Mouse (Mus musculus) thymus, adult 2 months (tissue): ENCODE results near the gene Sap30bp. TPM values are rescaled to one million over a fixed set of nuclear protein-coding genes. Genes with fewer than 3 reads are reported as not detected.

Experiments used
- DNase-seq: peaks from one replicate; pipeline ENCODE4 v3.0.0; 2021
- H3K27ac ChIP-seq: fragments of 200-500 bp; 2 replicates; pipeline ENCODE4 v1.5.1; 2012; ENCODE audit warnings: low read length, control low read depth; ENCODE audit not compliant: control insufficient read depth, insufficient read depth
- H3K27me3 ChIP-seq: fragments of 200-500 bp; 2 replicates; pipeline ENCODE4 v1.6.1; 2012; ENCODE audit warnings: mild to moderate bottlenecking, low read length, moderate library complexity, mixed read lengths; ENCODE audit not compliant: control insufficient read depth, insufficient read depth
- H3K36me3 ChIP-seq: fragments of 200-500 bp; 2 replicates; pipeline ENCODE4 v1.6.1; 2012; ENCODE audit warnings: mild to moderate bottlenecking, low read length, moderate library complexity; ENCODE audit not compliant: control insufficient read depth, insufficient read depth
- H3K4me1 ChIP-seq: fragments of 200-500 bp; replicated peaks from 2 replicates; pipeline ENCODE4 v1.6.1; 2012; ENCODE audit warnings: low read length; ENCODE audit not compliant: control insufficient read depth, insufficient read depth
- H3K4me3 ChIP-seq: fragments of 200-500 bp; 2 replicates; pipeline ENCODE4 v1.5.1; 2012; ENCODE audit warnings: mild to moderate bottlenecking, low read length, control low read depth, moderate library complexity; ENCODE audit not compliant: control insufficient read depth, insufficient read depth
- CTCF ChIP-seq: fragments of 200-500 bp; IDR thresholded peaks from 2 replicates; pipeline ENCODE4 v1.5.1; 2012; ENCODE audit warnings: mild to moderate bottlenecking, control low read depth, low read length, moderate library complexity, borderline replicate concordance; ENCODE audit not compliant: control insufficient read depth, poor library complexity, insufficient read depth; ENCODE audit errors: extremely low read depth
- POLR2A ChIP-seq: fragments of 200-500 bp; IDR thresholded peaks from 2 replicates; pipeline ENCODE4 v1.6.1; 2012; ENCODE audit warnings: mild to moderate bottlenecking, low read length, control low read depth, moderate library complexity; ENCODE audit not compliant: control insufficient read depth, poor library complexity, insufficient read depth; ENCODE audit errors: extremely low read depth
- WGBS: fragments of 180-500 bp; shearing (Covaris S2); methylation state at CpG from one replicate; pipeline ENCODE4 v1.1.7; 2018; 5-methylcytosine and 5-hydroxymethylcytosine counted together
- polyA plus RNA-seq: library from polyadenylated mRNA; depleted of rRNA; stranded (reverse); fragments of >200 nt; gene quantifications from 2 replicates; pipeline ENCODE4 v1.2.3, GENCODE M21; 2012

Sap30bp gene
- polyA plus RNA-seq, 1 experiment = 43.4 TPM

GRCm38 (mm10) chr11:115933747-115934110 is 647 bp downstream of the Sap30bp start:
- no peak for DNase-seq
- TF ChIP-seq CTCF (no peak), POLR2A (peak; percentile 9; the same call in 1 of the 2 replicates)
- under 1% methylated on average over 16 of the region's 16 CpGs for WGBS
- Histone ChIP-seq H3K4me1 (peaks cover 3% of the 10 kb centered on the region), H3K27ac (no peak overlapping the region), H3K36me3 (no peaks in the 10 kb centered on the region; the same call in none of the 2 replicates), H3K4me3 (peak overlapping the region; percentile 86), H3K27me3 (no peaks in the 10 kb centered on the region)

DNA sequence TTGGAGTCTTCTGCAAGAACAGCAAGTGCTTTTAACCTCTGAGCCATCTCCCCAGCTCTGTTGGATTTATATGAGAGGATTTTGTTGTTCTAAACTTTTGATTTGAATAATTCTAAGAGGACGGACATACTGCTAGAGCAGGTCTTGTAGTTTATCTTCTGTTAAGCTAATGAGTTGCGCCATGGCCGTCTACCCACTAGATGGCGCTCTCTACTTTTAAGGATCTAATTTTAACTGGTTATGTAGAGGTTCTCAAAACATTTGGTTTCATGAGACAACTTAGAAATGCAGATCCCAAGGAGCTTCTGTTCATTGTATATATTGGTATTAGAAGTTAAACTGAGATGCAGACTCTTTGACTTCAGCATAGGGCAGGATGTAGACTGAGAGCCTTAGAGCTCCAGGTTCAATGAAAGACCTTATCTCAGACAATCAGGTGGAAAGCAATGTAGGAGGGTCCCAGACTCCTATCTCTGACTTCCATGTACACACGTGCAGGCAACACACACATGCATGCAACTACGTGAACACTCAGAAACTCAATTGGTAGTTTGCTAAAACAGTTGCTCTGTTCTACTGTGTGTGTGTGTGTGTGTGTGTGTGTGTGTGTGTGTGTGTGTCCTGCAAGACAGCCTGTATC is 6.7 kb downstream of the Sap30bp start:
- TF ChIP-seq POLR2A = no peak
- no peak for TF ChIP-seq CTCF
- WGBS = 37% methylated on average over 6 of the region's 6 CpGs
- Histone ChIP-seq H3K27ac (no peak overlapping the region), H3K36me3 (peaks cover 11% of the 10 kb centered on the region), H3K27me3 (no peaks in the 10 kb centered on the region), H3K4me3 (no peak overlapping the region), H3K4me1 (no peaks in the 10 kb centered on the region)
- DNase-seq = peak; percentile 68

DNA sequence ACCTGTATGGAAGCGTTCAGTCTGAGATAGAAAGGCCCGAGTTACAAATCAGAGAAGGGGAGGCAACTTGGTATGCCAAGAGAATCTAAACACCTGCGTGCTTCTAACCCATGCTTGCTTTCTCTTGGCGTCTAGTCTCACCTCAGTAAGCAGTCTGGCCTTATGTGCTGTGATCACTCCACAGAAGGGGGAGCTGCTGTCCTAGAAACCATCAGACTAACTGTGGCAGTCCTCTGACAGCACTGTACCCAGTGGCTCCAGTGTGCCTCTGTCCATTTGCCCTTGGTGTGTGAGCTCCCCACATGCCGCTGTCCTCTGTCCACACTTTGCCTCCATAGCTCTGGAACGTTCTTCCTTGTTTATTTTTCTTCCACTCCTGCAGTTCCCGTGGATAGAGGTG is 8.9 kb downstream of the Sap30bp start:
- no peaks in the 10 kb centered on the region for H3K4me1 ChIP-seq
- H3K4me3 ChIP-seq = no peak overlapping the region
- no peak for DNase-seq
- TF ChIP-seq POLR2A = no peak
- no peak for TF ChIP-seq CTCF
- peaks cover 11% of the 10 kb centered on the region for H3K36me3 ChIP-seq
- H3K27me3 ChIP-seq = no peaks in the 10 kb centered on the region
- 93% methylated on average over 7 of the region's 7 CpGs for WGBS
- H3K27ac ChIP-seq = no peak overlapping the region

DNA sequence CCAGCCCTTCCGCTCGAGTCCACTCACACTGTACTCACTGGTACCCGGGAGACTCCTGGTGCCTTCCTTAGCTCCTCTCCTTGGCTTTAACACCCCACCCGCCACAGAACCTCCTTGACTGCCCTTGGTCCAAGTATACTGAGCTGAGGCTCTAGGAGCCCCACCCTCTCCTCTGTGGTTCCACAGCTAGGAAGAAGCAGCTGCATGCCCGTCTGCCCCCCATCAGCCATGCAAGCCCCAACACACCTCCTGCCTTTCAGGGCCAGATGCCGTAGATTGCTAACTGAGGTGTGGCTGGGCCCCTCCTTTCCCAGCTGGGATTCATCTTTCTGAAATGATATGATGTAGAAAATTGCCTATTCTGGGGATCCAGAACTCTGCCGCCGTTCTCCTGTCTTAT is 12.2 kb downstream of the Sap30bp start:
- Histone ChIP-seq H3K36me3 (peaks cover 7% of the 10 kb centered on the region; the same call in 1 of the 2 replicates), H3K27ac (no peak overlapping the region), H3K4me3 (no peak overlapping the region), H3K4me1 (no peaks in the 10 kb centered on the region), H3K27me3 (no peaks in the 10 kb centered on the region)
- DNase-seq = no peak
- 92% methylated on average over 8 of the region's 8 CpGs for WGBS
- no peak for TF ChIP-seq POLR2A
- no peak for TF ChIP-seq CTCF

GRCm38 (mm10) chr11:115946221-115946828 is 13.2 kb downstream of the Sap30bp start:
- 93% methylated on average over 9 of the region's 9 CpGs for WGBS
- Histone ChIP-seq H3K27ac (no peak overlapping the region), H3K36me3 (no peaks in the 10 kb centered on the region; the same call in 1 of the 2 replicates), H3K4me1 (no peaks in the 10 kb centered on the region), H3K4me3 (no peak overlapping the region), H3K27me3 (no peaks in the 10 kb centered on the region)
- DNase-seq = no peak
- TF ChIP-seq CTCF (no peak), POLR2A (no peak)

DNA sequence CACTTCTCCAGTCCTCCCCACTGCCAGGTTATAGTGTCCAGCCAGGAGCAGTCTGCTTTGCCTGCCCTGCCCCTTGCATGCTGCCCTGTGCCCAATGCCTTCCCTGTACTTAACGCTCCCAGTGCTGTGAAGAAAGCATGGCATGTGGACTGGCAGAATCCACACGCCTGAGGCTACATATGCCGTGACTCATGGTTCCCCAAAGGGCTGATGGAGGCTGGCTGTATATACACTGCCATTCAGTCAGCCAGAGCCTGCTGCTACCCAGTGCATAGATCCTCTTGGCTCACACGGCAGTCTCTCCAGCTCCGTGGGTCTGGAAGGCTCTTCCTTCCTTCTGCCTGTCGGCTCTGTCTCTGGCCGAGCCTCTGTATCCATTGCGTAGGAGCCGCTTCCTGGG is 15.2 kb downstream of the Sap30bp start:
- TF ChIP-seq POLR2A = no peak
- TF ChIP-seq CTCF = no peak
- H3K36me3 ChIP-seq = peaks cover 16% of the 10 kb centered on the region
- no peak overlapping the region for H3K27ac ChIP-seq
- DNase-seq = no peak
- WGBS = 98% methylated on average over 9 of the region's 9 CpGs
- no peaks in the 10 kb centered on the region for H3K4me1 ChIP-seq
- H3K27me3 ChIP-seq = no peaks in the 10 kb centered on the region
- H3K4me3 ChIP-seq = no peak overlapping the region

DNA sequence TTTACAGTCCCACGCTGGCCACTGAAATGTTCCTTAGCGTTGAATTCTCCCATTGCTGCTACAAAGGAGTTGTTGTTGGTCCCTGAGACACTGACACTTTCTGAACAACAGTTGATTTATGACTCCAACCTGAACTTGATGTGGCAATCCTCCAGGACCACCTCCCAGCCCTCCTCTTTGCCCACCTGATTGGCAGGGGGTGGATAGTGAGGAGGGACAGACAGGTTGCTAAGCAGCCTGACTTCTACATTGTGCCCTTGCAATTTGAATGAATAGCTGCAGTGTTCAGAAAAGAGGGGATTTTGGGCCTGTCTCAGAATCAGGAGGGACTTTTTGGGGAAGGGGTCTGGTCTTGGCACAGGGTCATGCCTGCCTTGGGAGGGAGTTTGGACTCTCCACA is 17.6 kb downstream of the Sap30bp start:
- H3K4me1 ChIP-seq = no peaks in the 10 kb centered on the region
- 98% methylated on average over 2 of the region's 2 CpGs for WGBS

More for the DNA sequence above, 17.6 kb downstream of the Sap30bp start:
- H3K27ac ChIP-seq = no peak overlapping the region
- no peaks in the 10 kb centered on the region for H3K27me3 ChIP-seq
- DNase-seq = no peak
- peaks cover 18% of the 10 kb centered on the region for H3K36me3 ChIP-seq
- no peak overlapping the region for H3K4me3 ChIP-seq
- no peak for TF ChIP-seq POLR2A
- no peak for TF ChIP-seq CTCF
